Mouse (Mus musculus) thymus, postnatal 4 days (tissue): ENCODE results near the gene Nectin2.
"Not testable (repeated sequence)": the region's sequence is repeated elsewhere in the genome, so short reads cannot be mapped to it uniquely, and the experiment has no call there.

Experiments
- DNase-seq: peaks from one replicate; pipeline ENCODE4 v3.0.0; 2021

Nectin2 gene

GRCm38 (mm10) chr7:19702859-19703555 is 47.3 kb downstream of the Nectin2 start:
- no peak for DNase-seq

- peak; percentile 80 for DNase-seq
These were observed 49.1 kb downstream of the Nectin2 start for GRCm38 (mm10) chr7:19701069-19701761.

DNA sequence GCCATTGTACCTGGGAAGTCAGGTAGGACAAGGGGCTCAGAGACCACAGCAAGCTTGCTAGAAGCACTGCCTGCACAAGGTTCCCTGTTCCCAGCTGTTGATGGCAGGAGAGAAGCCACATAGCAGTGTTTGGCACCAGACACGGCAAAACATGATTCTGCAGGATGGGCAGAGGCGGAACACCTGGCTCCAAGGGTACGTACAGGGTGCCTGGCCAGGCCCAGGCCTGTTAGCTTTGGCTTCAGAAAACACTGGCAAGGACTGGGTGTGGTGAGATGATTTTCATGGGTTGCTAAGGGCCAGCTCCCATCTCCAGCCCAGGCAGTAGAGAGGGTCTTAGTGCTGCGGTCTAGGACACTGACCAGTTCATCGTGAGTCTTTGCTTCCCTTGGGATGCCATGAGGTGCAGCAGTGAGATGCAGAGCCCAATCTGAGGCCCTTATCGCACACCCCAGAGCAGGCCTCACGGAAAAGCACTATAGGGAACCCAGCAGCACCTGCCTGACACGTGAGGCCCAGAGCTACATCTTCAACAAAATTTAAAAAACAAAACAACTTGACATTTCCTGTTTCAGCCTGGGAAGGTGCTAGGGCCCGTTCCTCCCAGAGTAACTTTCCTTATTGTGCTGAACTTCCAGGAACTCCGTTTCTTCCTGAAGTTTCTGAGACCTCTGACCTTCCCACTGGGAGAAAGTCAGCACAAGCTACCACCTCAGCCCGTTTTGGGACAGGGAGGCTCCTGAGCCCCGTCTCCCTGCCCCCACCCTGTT is 49.8 kb downstream of the Nectin2 start:
- DNase-seq, result peak; percentile 43

DNA sequence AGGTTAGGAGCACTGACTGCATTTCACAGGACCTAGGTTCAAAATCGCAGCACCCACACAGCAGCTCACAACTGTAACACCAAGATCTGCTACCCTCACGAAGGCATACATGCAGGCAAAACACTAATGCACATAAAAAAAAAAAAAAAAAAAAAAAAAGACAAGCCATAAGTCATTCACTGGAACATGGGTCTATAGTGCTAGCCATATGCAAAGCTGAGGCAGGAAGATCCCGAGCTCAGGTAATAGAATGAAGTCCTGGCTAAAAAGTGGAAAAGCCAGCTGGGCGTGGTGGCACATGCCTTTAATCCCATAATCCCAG is 50.5 kb downstream of the Nectin2 start:
- DNase-seq, result no peak

DNA sequence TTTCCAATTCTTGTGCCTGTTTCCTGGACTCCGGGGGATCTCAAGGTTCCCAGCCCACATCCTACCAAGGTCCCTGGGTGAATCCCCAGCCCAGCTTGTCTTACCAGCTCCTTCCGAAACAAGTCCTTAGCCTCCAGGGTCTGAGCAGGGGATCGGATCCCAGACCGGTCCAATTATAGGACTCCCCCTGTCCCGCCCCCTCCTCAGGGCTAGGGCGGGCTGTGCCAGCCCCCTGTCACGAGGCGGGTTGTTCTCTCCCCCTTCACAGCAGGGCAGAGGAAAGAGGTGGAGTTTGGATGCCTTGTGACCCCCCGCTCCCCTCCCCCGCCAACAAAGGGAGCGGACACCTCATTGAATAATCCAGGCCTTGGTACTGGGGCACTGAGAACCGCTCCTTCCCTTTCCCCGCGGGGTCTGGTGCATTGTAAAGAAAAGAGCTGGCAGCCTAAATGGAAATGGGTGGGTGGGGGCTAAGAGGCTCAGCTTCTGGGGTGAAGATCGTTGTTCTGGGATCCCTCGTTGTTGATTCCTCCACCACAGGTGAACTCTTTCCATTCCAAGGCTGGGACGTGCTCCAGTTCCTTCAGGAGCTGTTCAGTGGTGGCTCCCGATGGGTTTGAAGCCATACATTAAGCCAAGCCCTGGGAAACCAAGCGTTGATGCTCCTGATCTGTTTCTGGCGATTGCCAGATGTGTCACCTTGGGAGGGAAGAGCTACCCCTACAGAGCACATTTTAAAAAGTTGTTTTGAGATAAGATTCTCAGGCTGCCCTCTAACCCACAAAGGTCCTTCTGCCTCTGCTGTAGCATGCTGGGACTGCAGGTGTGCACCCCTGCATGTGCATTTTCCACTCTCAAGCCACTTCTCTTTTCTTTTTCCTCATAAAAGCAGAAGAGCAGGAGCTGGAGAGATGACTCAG is 51.1 kb downstream of the Nectin2 start, which contains the start of gene Apoe:
Apoe (minus strand) TSS at position 282 of the 920 bp plus-strand sequence.
- DNase-seq, result peak; percentile 60

DNA sequence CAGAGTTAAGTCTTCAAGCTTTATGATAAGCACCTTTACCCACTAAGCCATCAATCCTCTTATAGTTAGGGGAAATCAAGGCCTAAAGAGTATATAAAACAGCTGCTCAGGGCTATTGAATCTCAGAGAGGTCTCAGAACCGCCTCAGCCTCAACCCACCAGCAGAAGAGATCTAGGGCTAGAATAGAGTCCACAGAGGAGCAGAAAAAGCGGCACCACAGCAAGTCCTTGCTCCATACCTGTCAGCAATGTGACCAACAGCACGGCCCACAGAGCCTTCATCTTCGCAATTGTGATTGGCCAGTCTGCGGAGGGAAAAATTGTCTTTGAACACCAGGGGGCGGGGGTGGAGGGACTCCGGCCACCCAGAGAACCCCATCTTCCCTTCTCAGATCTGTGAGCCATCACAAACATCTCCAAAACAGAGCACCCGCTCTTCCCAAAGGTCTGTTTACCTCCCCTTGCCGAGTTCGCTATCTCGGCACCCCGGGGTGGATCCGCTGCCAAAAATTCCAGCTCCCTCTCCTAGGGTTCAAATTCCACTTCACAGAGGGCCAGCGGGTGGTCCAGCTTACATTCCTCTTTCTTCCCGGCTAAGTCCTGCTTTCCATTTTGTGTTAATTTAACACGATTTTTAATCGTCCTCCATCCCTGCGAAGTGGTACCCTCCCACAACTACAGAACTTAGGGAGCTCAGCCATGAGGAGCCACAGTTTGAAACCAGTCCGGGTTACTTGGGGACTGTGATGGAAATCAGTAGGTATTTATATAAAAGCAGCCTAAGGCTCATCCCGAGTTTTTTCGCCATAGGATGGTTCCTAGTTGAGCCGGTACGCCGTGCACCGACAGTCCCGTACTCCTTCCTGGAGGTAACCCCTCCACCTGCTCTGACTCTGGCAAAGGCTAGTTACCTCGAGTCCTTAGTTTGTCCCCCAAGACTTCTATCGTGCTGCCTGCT is 52.1 kb downstream of the Nectin2 start:
- peak; percentile 20 for DNase-seq

- peak; percentile 32 for DNase-seq
These were observed 53.9 kb downstream of the Nectin2 start for GRCm38 (mm10) chr7:19696336-19696873.

DNA sequence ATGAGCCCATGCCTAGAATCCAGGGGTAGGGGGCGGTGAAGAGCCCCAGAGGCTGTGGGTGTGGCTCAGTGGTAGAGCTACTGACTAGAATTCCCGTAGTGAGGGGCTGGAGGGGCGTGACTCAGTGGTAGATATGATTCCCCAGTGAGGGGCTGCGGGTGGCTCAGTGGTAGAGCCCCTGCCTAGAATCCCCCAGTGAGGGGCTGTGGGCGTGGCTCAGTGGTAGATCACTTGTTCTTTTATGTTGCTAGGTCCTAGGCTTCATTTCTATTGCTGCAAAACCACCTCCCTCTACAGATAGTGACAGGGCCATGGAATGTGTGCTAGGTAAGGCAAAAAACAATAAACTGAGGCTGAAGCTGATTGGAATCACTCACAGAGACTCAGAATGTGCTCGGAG is 54.4 kb downstream of the Nectin2 start:
- DNase-seq, result no peak

- no peak for DNase-seq
These were observed 55.1 kb downstream of the Nectin2 start for GRCm38 (mm10) chr7:19695213-19695594.

GRCm38 (mm10) chr7:19694336-19695212 is 55.7 kb downstream of the Nectin2 start:
- DNase-seq, result no peak

GRCm38 (mm10) chr7:19693421-19693820 is 56.9 kb downstream of the Nectin2 start:
- DNase-seq, result no peak

- DNase-seq, result no peak
These were observed 58.1 kb downstream of the Nectin2 start, which contains the start of gene Apoc1 for GRCm38 (mm10) chr7:19691873-19692865. Apoc1 (minus strand) TSS chr7:19692660.

- DNase-seq, result no peak
These were observed 58.8 kb downstream of the Nectin2 start for GRCm38 (mm10) chr7:19691434-19691833.

GRCm38 (mm10) chr7:19690845-19691244 is 59.4 kb downstream of the Nectin2 start:
- no peak for DNase-seq

DNA sequence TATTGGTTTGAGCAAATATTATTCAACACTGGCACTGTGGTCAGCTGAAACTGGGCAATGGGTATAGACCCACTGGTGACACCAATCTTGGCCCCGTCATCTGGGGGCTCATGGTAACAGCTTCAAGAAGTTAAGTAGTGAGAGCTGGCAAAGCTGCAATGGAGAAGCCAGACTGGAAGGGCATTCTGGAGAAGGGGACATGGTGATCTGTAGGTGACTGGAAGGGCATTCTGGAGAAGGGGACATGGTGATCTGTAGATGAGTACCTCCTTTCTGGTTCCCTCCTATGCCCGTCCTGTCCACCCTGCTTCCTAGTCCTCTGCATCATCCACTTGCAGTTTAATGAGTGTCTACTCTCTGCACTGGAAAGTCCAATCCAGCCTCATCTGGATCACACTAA is 61.7 kb downstream of the Nectin2 start:
- DNase-seq, result no peak

DNA sequence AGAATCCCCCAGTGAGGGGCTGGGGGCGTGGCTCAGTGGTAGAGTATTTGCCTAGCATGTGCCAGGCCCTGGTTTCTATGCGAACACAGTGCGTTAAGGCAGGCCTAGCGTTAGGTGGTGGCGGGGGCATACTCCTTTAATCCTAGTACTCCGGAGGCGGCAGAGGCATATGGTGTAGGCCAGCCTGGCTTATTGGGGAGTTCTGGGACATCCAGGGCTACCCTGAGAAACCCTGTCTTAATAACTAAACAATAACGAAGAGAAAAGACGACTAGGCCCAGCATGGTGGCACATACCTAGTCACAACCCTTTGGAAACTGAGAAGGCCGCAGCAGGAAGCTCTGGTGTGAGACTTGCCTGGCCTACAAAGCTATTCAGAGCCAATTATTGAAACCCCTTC is 62.2 kb downstream of the Nectin2 start:
- DNase-seq, result no peak

DNA sequence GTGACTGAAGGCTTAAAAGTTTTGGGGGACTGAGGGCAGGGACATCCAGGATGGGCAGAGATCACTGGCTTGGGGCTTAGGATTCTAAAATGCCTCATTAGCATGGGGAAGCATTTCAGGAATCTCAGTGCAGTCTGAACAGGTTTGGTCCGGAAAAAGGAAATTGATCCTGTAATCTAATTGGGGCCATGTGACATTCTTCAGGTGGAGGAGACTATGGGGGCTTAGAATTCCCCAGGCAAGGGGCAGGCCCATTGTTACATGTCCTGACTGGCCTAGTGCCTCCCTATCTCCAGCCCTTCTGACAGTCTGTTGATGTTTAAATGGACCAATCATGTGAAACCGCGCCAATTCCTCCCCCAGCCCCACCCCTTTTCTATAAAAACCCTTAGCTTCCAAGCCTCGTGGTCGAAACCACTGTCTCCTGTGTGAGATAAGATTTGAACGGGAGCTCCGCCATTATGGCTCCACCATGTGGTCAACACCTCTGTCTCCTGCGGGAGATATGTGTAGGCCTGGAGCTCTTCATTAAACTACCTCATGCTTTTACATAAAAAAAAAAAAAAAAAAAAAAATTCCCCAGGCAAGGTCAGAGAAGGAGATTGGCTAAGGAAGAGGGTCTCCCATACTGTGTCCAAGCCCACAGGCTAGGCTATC is 63.2 kb downstream of the Nectin2 start:
- DNase-seq, result not testable (repeated sequence)

DNA sequence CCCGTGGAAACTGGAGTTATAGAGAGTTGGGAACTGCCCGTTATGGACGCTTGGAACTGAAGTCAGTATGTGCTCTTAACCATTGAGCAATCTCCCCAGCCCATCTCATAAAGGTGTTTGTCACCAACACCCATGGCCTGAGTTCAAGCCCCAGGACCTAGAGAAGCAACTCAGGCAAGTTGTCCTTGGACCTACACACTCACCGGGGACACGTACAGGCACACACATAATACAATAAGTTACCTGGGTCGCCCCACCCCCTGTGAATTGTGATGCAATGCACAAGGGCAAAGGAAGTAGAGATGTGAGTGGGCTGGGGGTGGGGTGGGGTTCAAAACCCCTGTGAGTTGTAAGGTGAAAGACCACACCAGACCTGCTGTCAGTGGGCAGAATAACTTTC is 63.8 kb downstream of the Nectin2 start:
- DNase-seq, result no peak
